Mouse (Mus musculus) midbrain, postnatal 0 days (tissue): ENCODE measurements around the gene Tbc1d8. TPM values are rescaled to one million over a fixed set of nuclear protein-coding genes. Genes with fewer than 3 reads are reported as not detected.

Source experiments
- ATAC-seq: fragments of 200-750 bp; cut with Nextera tagmentation; 2 replicates; pipeline ENCODE4 v1.8.0; 2017; ENCODE audit warnings: moderate number of reproducible peaks, mild to moderate bottlenecking, moderate TSS enrichment, moderate library complexity; ENCODE audit not compliant: low FRiP score
- DNase-seq: peaks from one replicate; pipeline ENCODE4 v3.0.0-alpha.2; 2015; ENCODE audit warnings: low spot score
- H3K27ac ChIP-seq: fragments of 300-500 bp; sonication (generic); 2 replicates; pipeline ENCODE4 v1.5.1; 2014; ENCODE audit warnings: low read depth, mild to moderate bottlenecking, low read length, mixed read lengths
- H3K27me3 ChIP-seq: fragments of 300-500 bp; sonication (generic); 2 replicates; pipeline ENCODE4 v1.6.1; 2014; ENCODE audit warnings: low read length, control low read depth, mixed read lengths; ENCODE audit not compliant: insufficient read depth
- H3K36me3 ChIP-seq: fragments of 300-500 bp; sonication (generic); 2 replicates; pipeline ENCODE4 v1.6.1; 2014; ENCODE audit warnings: low read length, control low read depth, mixed read lengths; ENCODE audit not compliant: insufficient read depth
- H3K4me1 ChIP-seq: fragments of 300-500 bp; sonication (generic); 2 replicates; pipeline ENCODE4 v1.6.1; 2014; ENCODE audit warnings: mild to moderate bottlenecking, control low read depth, antibody characterized with exemption, low read length, mixed read lengths; ENCODE audit not compliant: insufficient read depth
- H3K4me2 ChIP-seq: fragments of 300-500 bp; sonication (generic); 2 replicates; pipeline ENCODE4 v1.6.1; 2014; ENCODE audit warnings: low read depth, mild to moderate bottlenecking, low read length, mixed read lengths; ENCODE audit not compliant: poor library complexity, severe bottlenecking
- H3K4me3 ChIP-seq: fragments of 300-500 bp; sonication (generic); 2 replicates; pipeline ENCODE4 v1.5.1; 2014; ENCODE audit warnings: low read depth, mild to moderate bottlenecking, low read length, moderate library complexity
- H3K9ac ChIP-seq: fragments of 300-500 bp; sonication (generic); replicated peaks from 2 replicates; pipeline ENCODE4 v1.6.1; 2014; ENCODE audit warnings: mild to moderate bottlenecking, low read length, moderate library complexity, mixed read lengths; ENCODE audit not compliant: poor library complexity, severe bottlenecking
- H3K9me3 ChIP-seq: fragments of 300-500 bp; sonication (generic); 2 replicates; pipeline ENCODE4 v1.6.1; 2016; ENCODE audit warnings: low read length, control low read depth
- CTCF ChIP-seq: IDR thresholded peaks from 2 replicates; pipeline ENCODE4 v1.5.1; 2016; ENCODE audit warnings: antibody characterized with exemption, mild to moderate bottlenecking
- WGBS: fragments of 180-500 bp; shearing (Covaris S2); extraction: QIAGEN DNeasy Blood & Tissue Kit; methylation state at CpG from one replicate; pipeline ENCODE4 v1.1.7; 2014; 5-methylcytosine and 5-hydroxymethylcytosine counted together
- polyA plus RNA-seq: library from polyadenylated mRNA; unstranded; fragments of >200 nt; fragmentation: Nextera tagmentation; extraction: Ambion mirVana; gene quantifications from 2 replicates; pipeline ENCODE4 v1.2.1, GENCODE M21; 2015
- total RNA-seq: library from RNA; depleted of rRNA; stranded (reverse); fragments of >200 nt; gene quantifications from 2 replicates; pipeline ENCODE4 v1.2.3, GENCODE M21; 2014

Gene Tbc1d8
- total and polyA plus RNA-seq, 2 experiments from 2014 or later, result 8.5 to 18.3 TPM

DNA sequence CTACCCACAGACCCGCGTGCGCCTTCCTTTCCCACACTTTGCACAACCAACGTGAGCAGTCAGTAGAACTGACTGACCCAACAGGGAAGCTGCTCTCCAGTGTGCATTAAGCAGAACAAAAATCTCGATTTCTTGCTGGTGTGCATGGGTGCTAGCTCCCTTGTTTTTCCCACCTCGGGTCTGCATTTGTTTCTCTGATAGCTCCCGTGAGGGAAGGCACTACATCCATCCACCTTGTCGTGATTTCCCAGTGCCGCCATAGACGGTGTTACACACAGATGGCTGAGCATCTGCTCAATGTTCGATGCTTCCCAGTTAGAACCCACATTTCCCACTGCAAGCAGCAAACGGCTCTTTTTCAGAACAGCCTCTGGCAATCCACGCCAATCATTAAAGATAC, 16.5 kb downstream of the Tbc1d8 start:
- Histone ChIP-seq H3K36me3 (no peaks in the 10 kb centered on the region), H3K27ac (no peak overlapping the region), H3K9ac (no peak overlapping the region), H3K4me1 (no peaks in the 10 kb centered on the region), H3K4me2 (no peak overlapping the region), H3K4me3 (no peak overlapping the region), H3K27me3 (no peaks in the 10 kb centered on the region), H3K9me3 (no peaks in the 10 kb centered on the region)
- no peak for ATAC-seq
- no peak for DNase-seq
- no peak for TF ChIP-seq CTCF
- WGBS, result 82% methylated on average over 13 of the region's 13 CpGs

DNA sequence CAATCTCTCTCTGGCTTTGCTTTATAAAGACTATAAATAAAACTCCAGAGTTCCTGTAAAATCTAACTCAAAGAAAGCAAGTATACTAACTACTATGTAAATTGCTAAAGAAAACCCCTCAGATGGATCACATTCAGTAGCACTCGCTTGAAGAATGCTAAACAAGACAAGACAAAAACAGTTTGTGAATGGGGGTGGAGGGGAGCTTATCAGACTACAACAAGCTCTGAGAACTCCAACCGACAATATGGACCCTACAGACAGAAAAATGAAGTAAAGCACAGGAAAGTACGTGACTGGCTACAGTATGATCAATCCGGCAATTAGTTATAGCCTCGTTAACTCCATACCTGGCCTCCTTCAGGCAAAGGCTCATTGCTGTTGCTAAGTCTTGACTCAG, 18.1 kb downstream of the Tbc1d8 start:
- no peaks in the 10 kb centered on the region for H3K9me3 ChIP-seq
- TF ChIP-seq CTCF, result no peak
- WGBS, result 73% methylated on average over 5 of the region's 5 CpGs
- no peak overlapping the region for H3K4me2 ChIP-seq
- DNase-seq (no peak), ATAC-seq (no peak)
- H3K36me3 ChIP-seq, result no peaks in the 10 kb centered on the region
- H3K9ac ChIP-seq, result no peak overlapping the region
- H3K27me3 ChIP-seq, result no peaks in the 10 kb centered on the region
- H3K4me3 ChIP-seq, result no peak overlapping the region
- no peaks in the 10 kb centered on the region for H3K4me1 ChIP-seq
- no peak overlapping the region for H3K27ac ChIP-seq

DNA sequence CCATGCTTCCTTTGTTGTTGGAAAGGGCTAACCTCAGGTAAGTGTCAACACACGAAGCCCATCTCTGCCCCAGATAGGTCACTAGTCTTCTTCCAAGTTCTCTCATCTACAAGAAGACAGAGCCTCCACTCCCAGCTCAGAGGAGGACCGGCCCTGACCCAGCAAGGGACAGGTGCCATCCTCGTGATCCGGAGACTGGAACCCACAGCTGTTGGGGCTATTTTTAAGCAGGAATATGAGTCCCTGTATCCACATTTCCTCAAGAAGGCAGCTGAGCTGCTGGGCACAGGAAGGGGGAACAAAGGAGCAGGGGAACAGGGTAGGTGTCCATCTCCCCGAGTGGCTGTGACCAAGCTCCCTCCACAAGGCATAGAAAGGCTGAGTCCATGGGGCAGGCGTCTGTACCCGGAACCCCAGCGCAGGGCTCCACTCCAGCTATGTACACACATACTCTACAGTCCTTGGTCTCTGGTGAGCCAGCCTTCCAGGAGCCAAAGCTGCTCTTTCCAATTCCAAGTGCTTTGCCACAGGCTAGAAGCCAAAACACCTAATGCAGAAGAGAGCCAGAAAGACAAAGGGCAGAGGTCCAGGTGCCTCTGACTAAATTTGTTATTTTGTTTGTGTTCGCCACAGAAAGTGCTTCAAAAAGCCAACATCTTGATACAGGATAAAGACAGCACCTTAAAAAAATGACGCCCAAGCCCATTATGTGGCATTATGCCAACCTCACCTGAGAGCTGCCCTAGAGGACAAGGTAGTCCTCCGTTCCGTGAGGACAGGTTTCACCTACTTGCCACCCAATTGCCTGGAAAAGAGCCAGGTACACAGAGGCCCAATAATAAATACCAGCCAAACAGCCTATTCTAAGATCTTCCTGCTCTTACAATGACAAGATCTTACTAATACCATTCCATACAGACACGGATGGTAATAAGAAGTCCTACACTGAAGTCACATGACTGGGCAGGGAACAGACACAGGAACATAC, 20.4 kb downstream of the Tbc1d8 start:
- WGBS, result 86% methylated on average over 13 of the region's 13 CpGs
- Histone ChIP-seq H3K4me2 (no peak overlapping the region), H3K9me3 (no peaks in the 10 kb centered on the region), H3K27ac (no peak overlapping the region), H3K4me1 (no peaks in the 10 kb centered on the region), H3K36me3 (no peaks in the 10 kb centered on the region), H3K27me3 (no peaks in the 10 kb centered on the region), H3K9ac (no peak overlapping the region), H3K4me3 (no peak overlapping the region)
- no peak for DNase-seq
- no peak for TF ChIP-seq CTCF
- no peak for ATAC-seq

DNA sequence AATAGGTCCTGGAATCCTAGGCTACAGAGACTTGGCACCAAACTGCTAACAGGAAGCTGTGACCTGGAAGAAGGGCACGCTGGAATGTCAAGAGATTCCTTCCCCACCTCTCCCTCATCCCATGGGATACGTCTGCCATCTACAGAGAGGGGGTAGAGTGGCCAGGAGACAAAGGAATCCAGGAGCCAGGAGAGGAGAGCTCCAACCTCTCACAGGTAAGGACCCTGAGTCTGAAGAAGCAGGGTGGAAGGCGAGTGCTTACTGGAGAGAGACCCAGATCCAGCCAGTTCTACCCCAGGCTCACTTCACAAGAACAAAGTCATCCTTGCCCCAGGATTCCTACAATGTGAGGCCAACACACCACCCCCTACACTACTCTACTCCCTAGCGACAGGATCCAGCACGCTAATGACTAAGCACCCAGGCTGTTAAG, 22.1 kb downstream of the Tbc1d8 start:
- DNase-seq (no peak), ATAC-seq (no peak)
- Histone ChIP-seq H3K36me3 (no peaks in the 10 kb centered on the region), H3K9ac (no peak overlapping the region), H3K4me2 (no peak overlapping the region), H3K27ac (no peak overlapping the region), H3K4me3 (no peak overlapping the region), H3K9me3 (no peaks in the 10 kb centered on the region), H3K27me3 (no peaks in the 10 kb centered on the region), H3K4me1 (no peaks in the 10 kb centered on the region)
- TF ChIP-seq CTCF, result no peak
- WGBS, result 77% methylated on average over 5 of the region's 5 CpGs

DNA sequence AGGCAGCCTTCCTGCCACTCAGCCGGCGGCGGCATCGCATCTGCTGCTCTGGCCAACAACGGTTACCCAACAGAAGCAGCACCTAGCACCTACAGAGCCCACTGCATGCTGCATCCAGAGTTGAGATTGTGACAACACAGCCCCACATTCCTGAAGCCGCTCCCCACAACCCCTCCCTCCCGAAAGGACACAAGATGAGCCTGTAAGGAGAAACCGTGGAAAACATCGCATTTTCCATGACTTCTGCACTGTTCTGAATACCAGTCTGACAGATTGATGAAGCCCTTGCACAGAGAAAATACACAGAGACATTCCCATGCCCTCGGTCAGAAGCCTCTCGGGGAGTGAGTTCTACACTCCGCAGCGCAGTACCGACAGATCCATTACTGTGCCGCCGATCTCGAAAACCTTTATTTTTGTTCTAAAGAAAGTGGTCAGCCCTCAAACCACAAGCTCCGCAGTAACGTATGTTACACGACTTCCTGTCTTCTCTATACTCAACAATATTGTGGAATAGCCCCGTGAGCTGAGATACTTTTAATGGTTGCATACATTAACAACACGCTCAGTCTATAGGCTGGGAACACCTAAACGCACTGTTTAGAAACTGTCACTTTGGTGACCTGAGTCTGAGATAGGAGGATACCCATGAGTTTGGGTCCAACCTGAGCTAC, 23.1 kb downstream of the Tbc1d8 start:
- DNase-seq (no peak), ATAC-seq (no peak)
- no peak overlapping the region for H3K4me3 ChIP-seq
- H3K9me3 ChIP-seq, result no peaks in the 10 kb centered on the region
- H3K9ac ChIP-seq, result no peak overlapping the region
- no peaks in the 10 kb centered on the region for H3K27me3 ChIP-seq
- no peak for TF ChIP-seq CTCF
- no peaks in the 10 kb centered on the region for H3K36me3 ChIP-seq
- no peaks in the 10 kb centered on the region for H3K4me1 ChIP-seq
- no peak overlapping the region for H3K4me2 ChIP-seq
- WGBS, result 91% methylated on average over 23 of the region's 23 CpGs
- no peak overlapping the region for H3K27ac ChIP-seq

DNA sequence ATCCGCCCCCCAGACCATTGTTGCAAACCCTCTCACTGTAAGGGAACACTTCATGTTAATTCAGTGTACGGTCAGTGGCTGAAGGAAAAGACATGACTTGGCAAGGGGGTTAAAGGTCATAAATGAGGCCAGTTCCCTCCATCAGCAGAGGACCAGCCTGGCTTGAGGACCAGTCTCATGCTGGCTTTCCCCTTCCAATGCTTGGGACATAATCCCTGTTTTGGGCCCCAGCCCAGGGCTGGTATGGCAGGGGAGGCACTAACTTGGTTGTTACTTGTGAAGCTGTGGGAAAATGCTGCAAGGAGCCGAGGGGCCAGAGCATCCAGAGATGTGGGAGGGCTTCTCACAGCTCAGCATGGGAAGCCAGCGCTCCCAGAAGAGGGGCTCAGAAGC, 23.8 kb downstream of the Tbc1d8 start:
- Histone ChIP-seq H3K27me3 (no peaks in the 10 kb centered on the region), H3K27ac (no peak overlapping the region), H3K36me3 (no peaks in the 10 kb centered on the region), H3K4me2 (no peak overlapping the region), H3K9ac (no peak overlapping the region), H3K4me1 (no peaks in the 10 kb centered on the region), H3K9me3 (no peaks in the 10 kb centered on the region), H3K4me3 (no peak overlapping the region)
- ATAC-seq (no peak), DNase-seq (no peak)
- no peak for TF ChIP-seq CTCF
- WGBS, result 71% methylated on average over 4 of the region's 4 CpGs
